Mouse (Mus musculus) fat pad, adult 2 months (tissue): Measurements from ENCODE around the gene Anp32e.
"Not testable (repeated sequence)": the region's sequence is repeated elsewhere in the genome, so short reads cannot be mapped to it uniquely, and the experiment has no call there.

Source experiments
- DNase-seq: peaks from one replicate; pipeline ENCODE4 v3.0.0-alpha.2; 2011; ENCODE audit warnings: low read depth, low spot score; ENCODE audit errors: extremely low read depth

Anp32e gene

GRCm38 (mm10) chr3:95972251-95972872 lies 43.3 kb downstream of the Anp32e start:
- DNase-seq = no peak

DNA sequence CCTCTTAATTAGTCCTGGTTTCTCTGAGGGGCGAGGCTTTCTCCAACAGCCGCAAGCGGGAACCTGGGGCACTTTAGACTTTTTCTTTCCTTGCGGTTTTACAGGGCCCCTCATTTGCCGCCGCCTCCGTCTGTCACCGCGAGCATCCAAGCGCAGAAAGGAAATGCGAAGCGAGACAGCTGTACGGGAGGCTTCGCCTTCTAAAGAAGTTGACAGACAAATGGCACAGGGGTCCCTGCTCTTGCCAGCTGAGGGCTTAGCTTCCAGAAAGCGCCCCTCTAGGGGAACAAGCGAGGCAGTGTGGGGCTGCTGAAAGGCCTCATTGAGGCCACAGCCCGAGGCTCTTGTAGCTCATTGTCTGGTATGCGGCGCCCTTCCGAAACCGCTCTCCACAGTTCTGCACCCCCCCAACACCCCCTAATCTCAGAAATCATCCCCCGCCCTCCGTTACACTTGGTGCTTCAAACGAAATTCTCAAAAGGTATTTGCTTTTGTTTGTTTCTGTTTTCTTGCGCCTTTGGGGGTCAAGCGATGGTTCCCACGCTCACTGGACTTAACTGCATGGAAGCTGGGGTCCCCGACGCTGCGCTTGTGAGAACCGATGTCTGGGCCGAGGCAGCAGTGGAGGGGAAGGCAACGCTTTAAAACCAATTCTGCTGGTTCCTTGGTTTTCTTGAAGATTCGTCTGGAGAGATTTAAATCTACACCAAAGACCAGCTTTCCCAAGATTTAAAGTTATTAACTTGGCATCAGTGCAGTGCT lies 44.0 kb downstream of the Anp32e start:
- DNase-seq = no peak

GRCm38 (mm10) chr3:95977079-95977478 lies 48.0 kb downstream of the Anp32e start:
- DNase-seq = no peak

DNA sequence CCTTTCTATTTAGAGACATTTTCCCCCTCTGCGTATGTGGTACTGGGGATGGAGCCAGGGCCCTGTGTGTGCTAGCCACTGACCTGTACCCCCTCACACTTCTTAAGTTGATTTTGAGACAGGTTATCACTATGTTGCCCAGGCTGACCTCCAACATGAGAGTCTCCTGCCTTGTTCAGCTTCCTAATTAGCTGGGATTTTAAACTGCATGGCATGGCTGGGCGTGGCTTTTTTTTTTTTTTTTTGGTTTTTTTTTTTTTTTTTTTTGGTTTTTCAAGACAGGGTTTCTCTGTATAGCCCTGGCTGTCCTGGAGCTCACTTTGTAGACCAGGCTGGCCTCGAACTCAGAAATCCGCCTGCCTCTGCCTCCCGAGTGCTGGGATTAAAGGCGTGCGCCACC lies 48.5 kb downstream of the Anp32e start:
- not testable (repeated sequence) for DNase-seq

- DNase-seq = no peak
These were observed 49.2 kb downstream of the Anp32e start for GRCm38 (mm10) chr3:95978265-95978664.

DNA sequence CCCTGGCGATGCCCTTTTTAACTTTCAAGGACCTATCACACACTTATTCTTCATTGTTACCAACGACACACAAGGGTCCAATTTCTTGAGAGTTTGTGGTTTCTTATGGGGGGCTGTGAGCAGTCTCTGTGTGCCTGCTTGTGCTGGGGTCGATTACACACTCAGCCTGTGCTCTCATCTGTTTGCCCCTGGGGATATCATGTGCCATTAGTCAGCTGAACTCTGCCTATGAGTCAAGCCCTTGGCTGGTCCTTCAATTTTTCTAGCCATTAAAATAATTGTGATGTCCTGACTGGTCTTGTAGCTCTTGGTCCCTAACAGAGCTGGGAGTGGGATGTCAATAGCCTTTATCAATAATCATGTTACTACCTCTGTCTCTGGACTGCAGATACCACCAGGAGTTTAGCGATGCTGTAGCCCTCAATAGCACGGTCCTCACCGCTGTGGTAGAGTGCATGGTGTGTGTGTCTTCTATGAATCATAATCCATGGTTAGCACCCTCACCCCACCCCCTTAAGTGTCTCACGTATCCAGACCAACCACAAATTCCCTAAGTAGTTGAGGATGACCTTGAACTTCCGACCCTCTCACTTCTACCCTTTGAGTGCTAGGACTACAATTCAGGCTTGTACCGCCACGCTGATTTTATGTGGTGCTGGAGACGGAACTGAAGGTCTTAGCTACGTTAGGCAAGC lies 51.4 kb downstream of the Anp32e start:
- DNase-seq = no peak

DNA sequence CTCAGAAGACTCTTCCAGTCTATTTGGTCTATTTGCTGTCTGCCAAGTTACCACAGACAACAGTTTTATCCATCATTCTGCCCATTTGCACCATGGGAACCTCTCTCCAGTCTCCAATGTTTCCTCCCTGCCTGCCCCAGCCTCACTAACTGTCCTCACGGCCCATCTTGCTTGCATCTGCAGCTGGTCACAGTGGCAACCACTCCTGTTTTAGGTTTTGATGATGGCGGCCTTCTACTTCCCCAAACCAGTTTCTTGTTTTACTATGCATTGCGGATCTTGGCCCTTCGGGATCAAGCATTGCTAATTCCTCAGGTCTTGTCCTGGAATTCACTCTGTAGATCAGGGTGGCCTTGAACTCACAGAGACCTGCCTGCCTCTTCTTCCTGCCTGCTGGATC lies 53.1 kb downstream of the Anp32e start:
- DNase-seq = no peak

DNA sequence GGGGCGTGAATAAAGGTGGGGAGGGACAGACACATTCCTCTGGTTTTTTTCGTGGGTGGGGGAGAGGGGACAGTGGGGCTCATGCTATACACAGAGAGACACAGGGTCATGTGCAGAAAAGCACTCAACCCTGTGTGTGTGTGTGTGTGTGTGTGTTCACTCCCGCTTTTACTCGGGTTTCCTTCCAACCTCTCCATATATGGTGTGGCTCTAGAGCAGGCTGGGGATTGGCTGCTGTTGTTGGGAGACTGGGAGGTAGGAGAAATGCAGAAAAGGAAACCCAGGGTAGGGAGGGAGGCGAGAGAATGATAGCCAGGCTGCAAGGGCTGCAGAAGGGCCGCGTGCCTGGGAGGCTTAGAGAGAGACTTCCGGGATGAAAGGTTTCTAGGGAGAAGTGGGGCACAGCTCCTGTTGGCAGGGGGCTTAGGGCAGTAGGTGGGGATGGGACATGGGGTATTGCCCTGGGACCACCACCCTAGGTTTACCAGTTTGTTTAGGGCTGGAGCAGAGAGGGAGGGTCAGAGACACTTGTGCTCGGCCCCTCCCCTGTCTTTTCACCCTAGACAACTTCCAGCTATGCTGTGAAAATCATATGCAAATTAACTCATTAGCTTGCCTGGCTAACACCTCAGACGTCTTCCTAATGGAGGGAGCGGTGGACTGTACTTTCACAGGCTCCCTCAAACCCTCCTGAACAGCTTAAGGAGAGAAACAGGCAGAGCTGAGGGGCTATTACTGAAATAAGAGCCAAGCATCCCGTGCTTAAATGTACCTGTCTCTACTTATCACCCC lies 56.4 kb downstream of the Anp32e start:
- DNase-seq = no peak

GRCm38 (mm10) chr3:95986001-95986622 lies 57.1 kb downstream of the Anp32e start:
- no peak for DNase-seq

GRCm38 (mm10) chr3:95986984-95987383 lies 57.9 kb downstream of the Anp32e start:
- DNase-seq = no peak

- no peak for DNase-seq
These were observed 58.5 kb downstream of the Anp32e start for GRCm38 (mm10) chr3:95987386-95988110.

GRCm38 (mm10) chr3:95988138-95988537 lies 59.1 kb downstream of the Anp32e start:
- no peak for DNase-seq

DNA sequence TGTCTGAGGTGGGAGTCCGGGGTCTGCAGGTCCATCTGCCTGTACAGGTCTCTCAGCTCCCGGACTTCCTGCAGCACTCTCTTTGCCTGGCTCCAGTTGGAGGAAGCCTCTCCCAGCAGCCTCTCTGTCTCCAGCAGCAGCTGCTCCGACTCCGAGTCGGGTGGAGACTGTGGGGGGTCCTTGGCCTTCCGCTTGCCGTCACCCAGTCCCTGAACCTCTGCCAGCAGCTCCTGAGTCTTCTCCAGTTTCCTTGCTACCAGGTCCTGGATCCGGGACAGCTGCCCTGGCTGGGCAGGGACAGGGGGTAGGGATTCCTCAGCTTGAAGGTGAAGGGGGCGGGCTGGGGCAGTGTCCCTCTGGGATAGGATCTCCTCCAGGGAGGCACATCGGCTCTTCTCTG lies 59.9 kb downstream of the Anp32e start:
- DNase-seq = no peak

GRCm38 (mm10) chr3:95990413-95990941 lies 61.4 kb downstream of the Anp32e start:
- DNase-seq = no peak

- no peak for DNase-seq
These were observed 64.1 kb downstream of the Anp32e start for GRCm38 (mm10) chr3:95992990-95993603.

- no peak for DNase-seq
These were observed 64.8 kb downstream of the Anp32e start for GRCm38 (mm10) chr3:95993881-95994280.

DNA sequence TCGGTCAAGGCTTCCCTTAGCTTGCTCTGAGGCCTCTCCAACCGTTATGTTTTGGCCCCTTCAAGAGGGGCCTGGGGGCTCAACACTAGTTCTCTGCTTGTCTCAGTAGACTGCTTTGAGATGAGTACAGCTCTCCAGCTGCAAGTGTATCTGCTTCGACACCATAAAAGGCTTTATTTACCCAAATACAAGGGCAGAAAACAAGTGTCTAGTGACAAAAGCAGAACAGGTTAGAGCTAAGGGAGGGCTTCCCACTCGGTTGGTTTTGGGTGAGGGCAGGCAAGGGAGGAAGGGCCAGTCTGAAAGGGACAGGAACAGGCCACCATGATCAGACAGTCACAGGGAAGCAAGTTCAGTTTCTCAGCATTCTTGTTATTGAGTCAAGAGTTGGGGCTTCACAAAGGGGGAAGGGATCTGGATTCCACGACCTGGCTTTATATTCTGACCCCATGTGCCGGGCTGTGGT lies 65.4 kb downstream of the Anp32e start:
- no peak for DNase-seq

- DNase-seq = no peak
These were observed 66.1 kb downstream of the Anp32e start for GRCm38 (mm10) chr3:95994975-95995801.
